Comparison of ENCODE assay signal across 16 mouse cellular contexts in genomic region chr12:83380016-83380415, GRCm38 (mm10).
"Had no signal": no experiment of that assay in that cellular context is flagged by ENCODE, and none has a peak within 500 bp of the region (broad histone marks: within the 10 kb centered on the region; RNA-seq: fewer than 3 reads in every experiment).

No protein-coding gene starts in this region.

- H3K9ac ChIP-seq: liver, embryonic 13.5 days; midbrain, embryonic 12.5 days; neural tube, embryonic 13.5 days; stomach, embryonic 15.5 days had no signal

- DNase-seq: kidney, adult 8-10 months; layer of hippocampus, postnatal 36 days; liver, embryonic 13.5 days; lung, adult 2 months; lung, postnatal 14 days; retina, postnatal 1 day; right cerebral cortex, postnatal 25 days; spleen, adult 18-20 months; thymus, postnatal 25 days had no signal

- H3K27me3 ChIP-seq: liver, embryonic 13.5 days; midbrain, embryonic 12.5 days; neural tube, embryonic 13.5 days; stomach, embryonic 15.5 days had no signal

- ATAC-seq: midbrain, embryonic 16.5 days had no signal

- H3K4me3 ChIP-seq: left cerebral cortex, adult 2 months; liver, embryonic 13.5 days; midbrain, embryonic 12.5 days; myocyte; neural tube, embryonic 13.5 days; stomach, embryonic 15.5 days had no signal

- H3K9me3 ChIP-seq: liver, embryonic 13.5 days; midbrain, embryonic 12.5 days; neural tube, embryonic 13.5 days; stomach, embryonic 15.5 days had no signal

- H3K27ac ChIP-seq: left cerebral cortex, adult 2 months; liver, embryonic 13.5 days; macrophage; midbrain, embryonic 12.5 days; neural tube, embryonic 13.5 days; stomach, embryonic 15.5 days had no signal

- H3K36me3 ChIP-seq: liver, embryonic 13.5 days; midbrain, embryonic 12.5 days; neural tube, embryonic 13.5 days; stomach, embryonic 15.5 days had no signal

- H3K4me2 ChIP-seq: liver, embryonic 13.5 days; midbrain, embryonic 12.5 days; neural tube, embryonic 13.5 days; stomach, embryonic 15.5 days had no signal

- H3K4me1 ChIP-seq: midbrain, embryonic 12.5 days; stomach, embryonic 15.5 days had no signal
